Mouse (Mus musculus): ENCODE data around the gene Wscd2. TPM values are rescaled to one million over a fixed set of nuclear protein-coding genes. Genes with fewer than 3 reads are reported as not detected.

Gene Wscd2
- total and polyA plus RNA-seq, 3 experiments: not detected

- no peak for TF ChIP-seq ZKSCAN1 (IDR thresholded peaks at IDR 0.05; ENCODE audit: low read depth, low read length)
- no peak for TF ChIP-seq POLR2AphosphoS2 (IDR thresholded peaks at IDR 0.05; ENCODE audit: low read length)
- TF ChIP-seq CHD1 (IDR thresholded peaks at IDR 0.05; ENCODE audit: low read depth, low read length): no peak
- TF ChIP-seq USF1 (IDR thresholded peaks at IDR 0.05; ENCODE audit: low read depth, low read length): no peak
- no peak for TF ChIP-seq MAX (IDR thresholded peaks at IDR 0.05; ENCODE audit: low read length)
- no peak for TF ChIP-seq ZNF384 (IDR thresholded peaks at IDR 0.05; ENCODE audit: low read depth, low read length)
- no peak for TF ChIP-seq POLR2AphosphoS5 (IDR thresholded peaks at IDR 0.05; ENCODE audit: borderline replicate concordance, low read depth, low read length)
- no peak for TF ChIP-seq NELFE (IDR thresholded peaks at IDR 0.05; ENCODE audit: low read depth, low read length)
- no peak for TF ChIP-seq RCOR1 (IDR thresholded peaks at IDR 0.05; ENCODE audit: low read depth, low read length)
- no peak for TF ChIP-seq MYC (IDR thresholded peaks at IDR 0.05; ENCODE audit: low read depth, low read length)
- TF ChIP-seq ZMIZ1 (IDR thresholded peaks at IDR 0.05; ENCODE audit: low read depth, low read length): no peak
- TF ChIP-seq ZC3H11A (IDR thresholded peaks at IDR 0.05; ENCODE audit: low read depth, low read length): no peak
- no peak for TF ChIP-seq GABPA (IDR thresholded peaks at IDR 0.05; ENCODE audit: low read depth, low read length)
- TF ChIP-seq E2F4 (IDR thresholded peaks at IDR 0.05; ENCODE audit: borderline replicate concordance, low read depth, low read length): no peak
- no peaks in the 10 kb centered on the region for H3K27me3 ChIP-seq (ENCODE audit: control insufficient read depth in 1 of 2, insufficient read depth in 2 of 2, low read length in 2 of 2)
- H3K9me3 ChIP-seq (replicated peaks; ENCODE audit: insufficient read depth, low read length): no peaks in the 10 kb centered on the region
Observed at GRCm38 (mm10) chr5:113539858-113540257, 49.7 kb downstream of the Wscd2 start.

DNA sequence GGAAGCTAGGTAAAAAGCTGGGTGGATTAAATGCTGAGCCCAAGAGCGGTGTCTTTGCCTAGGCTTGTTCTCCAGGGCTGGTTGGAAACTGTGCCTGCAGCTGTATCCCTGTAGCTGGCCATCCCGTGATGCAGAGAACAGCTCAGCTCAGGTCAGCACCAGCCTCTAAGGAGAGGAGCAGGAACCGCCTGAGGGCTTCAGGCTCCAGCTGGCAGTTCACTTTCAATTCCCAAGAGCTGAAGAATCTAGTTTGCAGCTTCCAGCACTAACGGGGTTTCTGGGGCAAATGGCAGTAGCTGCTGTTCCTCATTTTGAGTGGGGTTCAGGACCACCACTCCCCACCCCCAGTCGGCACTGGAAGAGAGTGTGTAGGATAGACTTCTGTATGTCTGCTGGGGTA is 51.1 kb downstream of the Wscd2 start:
- Histone ChIP-seq H3K4me1 (ENCODE audit: control insufficient read depth in 1 of 2, insufficient read depth in 2 of 2, low read length in 2 of 2) (no peaks in the 10 kb centered on the region), H3K79me2 (ENCODE audit: control insufficient read depth, insufficient read depth, low read length, poor library complexity) (no peaks in the 10 kb centered on the region), H3K27me3 (ENCODE audit: control insufficient read depth in 1 of 2, insufficient read depth in 2 of 2, low read length in 2 of 2) (no peaks in the 10 kb centered on the region), H3K9ac (ENCODE audit: control insufficient read depth, low read depth, low read length, poor library complexity, severe bottlenecking) (no peak overlapping the region), H3K9me3 (replicated peaks; ENCODE audit: insufficient read depth, low read length) (no peaks in the 10 kb centered on the region), H3K36me3 (ENCODE audit: control insufficient read depth in 1 of 2, insufficient read depth in 2 of 2, low read length in 2 of 2) (no peaks in the 10 kb centered on the region), H3K27ac (ENCODE audit: control insufficient read depth, low read depth, low read length) (no peak overlapping the region), H3K4me3 (ENCODE audit: control insufficient read depth in 1 of 2, insufficient read depth in 1 of 2, low read depth in 2 of 2, low read length in 2 of 2) (no peak overlapping the region)
- DNase-seq (ENCODE audit: low read depth, low spot score): no peak
- TF ChIP-seq MEF2A (IDR thresholded peaks at IDR 0.05; ENCODE audit: extremely low read depth, insufficient replicate concordance, low read depth, low read length, poor library complexity, severe bottlenecking): no peak
- no peak for TF ChIP-seq MAZ (IDR thresholded peaks at IDR 0.05; ENCODE audit: low read depth, low read length)
- no peak for TF ChIP-seq TCF12 (IDR thresholded peaks at IDR 0.05; ENCODE audit: low read depth, low read length)
- TF ChIP-seq CTCF (IDR thresholded peaks at IDR 0.05 in 2 of 3, conservative IDR thresholded peaks at IDR 0.05 in 1 of 3; ENCODE audit: control insufficient read depth in 1 of 3, insufficient read depth in 1 of 3, low read depth in 2 of 3, low read length in 3 of 3, poor library complexity in 1 of 3, severe bottlenecking in 1 of 3): no peak
- no peak for TF ChIP-seq CHD2 (IDR thresholded peaks at IDR 0.05; ENCODE audit: low read length)
- TF ChIP-seq MAFK (IDR thresholded peaks at IDR 0.05; ENCODE audit: borderline replicate concordance, low read depth, low read length): no peak
- no peak for TF ChIP-seq TBP (IDR thresholded peaks at IDR 0.05; ENCODE audit: low read depth, low read length)
- TF ChIP-seq GABPA (IDR thresholded peaks at IDR 0.05; ENCODE audit: low read depth, low read length): no peak
- no peak for TF ChIP-seq ELF1 (IDR thresholded peaks at IDR 0.05; ENCODE audit: low read depth, low read length)
- TF ChIP-seq POLR2A (IDR thresholded peaks at IDR 0.05; ENCODE audit: control insufficient read depth in 1 of 2, insufficient read depth in 1 of 2, low read depth in 1 of 2, low read length in 2 of 2, poor library complexity in 1 of 2): no peak
- no peak for TF ChIP-seq MAX (IDR thresholded peaks at IDR 0.05; ENCODE audit: low read length)
- TF ChIP-seq CHD1 (IDR thresholded peaks at IDR 0.05; ENCODE audit: low read depth, low read length): no peak
- TF ChIP-seq TAL1 (IDR thresholded peaks at IDR 0.05; ENCODE audit: low read length): no peak
- TF ChIP-seq NRF1 (IDR thresholded peaks at IDR 0.05; ENCODE audit: insufficient read depth, low read depth, low read length, poor library complexity, severe bottlenecking): no peak
- no peak for TF ChIP-seq KAT2A (conservative IDR thresholded peaks at IDR 0.05; ENCODE audit: low read depth, low read length)
- TF ChIP-seq USF2 (IDR thresholded peaks at IDR 0.05; ENCODE audit: borderline replicate concordance in 1 of 2, insufficient read depth in 1 of 2, low read depth in 1 of 2, low read length in 2 of 2): no peak
- TF ChIP-seq ZMIZ1 (IDR thresholded peaks at IDR 0.05; ENCODE audit: low read depth, low read length): no peak
- TF ChIP-seq ZKSCAN1 (IDR thresholded peaks at IDR 0.05; ENCODE audit: low read depth, low read length): no peak

More at GRCm38 (mm10) chr5:113539858-113540257, 49.7 kb downstream of the Wscd2 start:
- Histone ChIP-seq H3K4me3 (ENCODE audit: control insufficient read depth in 1 of 2, insufficient read depth in 1 of 2, low read depth in 2 of 2, low read length in 2 of 2) (no peak overlapping the region), H3K4me1 (ENCODE audit: control insufficient read depth in 1 of 2, insufficient read depth in 2 of 2, low read length in 2 of 2) (no peaks in the 10 kb centered on the region), H3K36me3 (ENCODE audit: control insufficient read depth in 1 of 2, insufficient read depth in 2 of 2, low read length in 2 of 2) (no peaks in the 10 kb centered on the region), H3K79me2 (ENCODE audit: control insufficient read depth, insufficient read depth, low read length, poor library complexity) (no peaks in the 10 kb centered on the region), H3K27ac (ENCODE audit: control insufficient read depth, low read depth, low read length) (no peak overlapping the region), H3K9ac (ENCODE audit: control insufficient read depth, low read depth, low read length, poor library complexity, severe bottlenecking) (no peak overlapping the region)
- DNase-seq (ENCODE audit: low read depth, low spot score): no peak
